Mouse (Mus musculus) Patski (cell line): ENCODE data around the gene Prickle3. TPM values are rescaled to one million over a fixed set of nuclear protein-coding genes. Genes with fewer than 3 reads are reported as not detected.
A peak's percentile ranks its signal among the peaks of the same experiment; 100 is the strongest.

ENCODE experiments used
- ATAC-seq: fragments of 100-300 bp; one replicate; pipeline ENCODE4 v1.8.0; 2021
- CTCF ChIA-PET: fragments of 350-600 bp; sonication (Branson Sonifier 250); formaldehyde crosslinking; loops from one replicate; lab custom pipeline; 2022; ENCODE audit warnings: inconsistent platforms; lab: Charles Lee
- POLR2A ChIA-PET: fragments of 350-600 bp; sonication (Branson Sonifier 250); formaldehyde crosslinking; loops from one replicate; lab custom pipeline; 2022; ENCODE audit warnings: antibody characterized with exemption, inconsistent platforms; lab: Charles Lee
- DNase-seq: peaks from one replicate; pipeline ENCODE4 v3.0.0-alpha.2; 2011; ENCODE audit warnings: low read depth, low spot score
- H3K27me3 ChIP-seq: fragments of 371-371 bp; one replicate; pipeline ENCODE4 v1.5.1; 2021
- CTCF ChIP-seq: fragments of 100-300 bp; IDR thresholded peaks from one replicate; pipeline ENCODE4 v1.5.1; 2021
- in situ Hi-C: fragments of 300-500 bp; cut with MboI; formaldehyde crosslinking; loops from 3 replicates; pipeline ENCODE4 v1.11.1; 2018; ENCODE audit warnings: low pct_unique_long_range_greater_than_20kb, mixed read lengths
- polyA plus RNA-seq: library from polyadenylated mRNA; unstranded; gene quantifications from one replicate; pipeline ENCODE4 v1.2.3, GENCODE M21; 2021

The Prickle3 gene
- 0.05 TPM for polyA plus RNA-seq

DNA sequence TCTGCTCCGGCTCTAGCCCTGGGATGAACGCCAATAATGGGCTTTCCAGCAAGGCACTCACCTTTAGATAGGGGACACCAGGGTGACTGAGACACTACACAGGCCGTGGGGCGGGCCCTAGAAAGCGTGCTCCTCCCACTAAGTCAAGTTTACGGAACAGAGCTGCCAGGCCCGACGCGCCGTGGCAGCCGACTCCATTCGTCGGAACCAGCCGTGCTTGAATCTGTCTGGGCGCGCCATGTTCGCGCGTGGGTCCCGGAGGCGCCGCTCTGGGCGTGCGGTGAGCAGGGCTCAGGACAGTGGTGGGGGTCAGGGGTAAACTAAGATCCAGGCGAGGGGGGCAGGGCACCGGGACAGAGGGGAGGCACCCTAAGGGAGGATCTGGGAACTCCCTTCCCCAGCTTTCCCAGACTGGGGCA is at the start of gene Prickle3:
Gene Prickle3 (plus strand): TSS at position 40 of the 419 bp plus-strand sequence.
- peaks cover 13% of the 10 kb centered on the region for H3K27me3 ChIP-seq
- POLR2A ChIA-PET = interaction anchor here (0.5 kb wide), 1 partner anchor 54 kb away, joined by 3 read pairs; no protein-coding TSS in a partner anchor
- CTCF ChIA-PET = no interaction called here
- in situ Hi-C loops = no loop called here
- ATAC-seq (no peak), DNase-seq (no peak)
- no peak for TF ChIP-seq CTCF

GRCm38 (mm10) chrX:7610035-7610434 is 47.0 kb upstream of the Prickle3 start:
- peaks cover 41% of the 10 kb centered on the region for H3K27me3 ChIP-seq
- in situ Hi-C loops = no loop called here
- POLR2A ChIA-PET = no interaction called here

DNA sequence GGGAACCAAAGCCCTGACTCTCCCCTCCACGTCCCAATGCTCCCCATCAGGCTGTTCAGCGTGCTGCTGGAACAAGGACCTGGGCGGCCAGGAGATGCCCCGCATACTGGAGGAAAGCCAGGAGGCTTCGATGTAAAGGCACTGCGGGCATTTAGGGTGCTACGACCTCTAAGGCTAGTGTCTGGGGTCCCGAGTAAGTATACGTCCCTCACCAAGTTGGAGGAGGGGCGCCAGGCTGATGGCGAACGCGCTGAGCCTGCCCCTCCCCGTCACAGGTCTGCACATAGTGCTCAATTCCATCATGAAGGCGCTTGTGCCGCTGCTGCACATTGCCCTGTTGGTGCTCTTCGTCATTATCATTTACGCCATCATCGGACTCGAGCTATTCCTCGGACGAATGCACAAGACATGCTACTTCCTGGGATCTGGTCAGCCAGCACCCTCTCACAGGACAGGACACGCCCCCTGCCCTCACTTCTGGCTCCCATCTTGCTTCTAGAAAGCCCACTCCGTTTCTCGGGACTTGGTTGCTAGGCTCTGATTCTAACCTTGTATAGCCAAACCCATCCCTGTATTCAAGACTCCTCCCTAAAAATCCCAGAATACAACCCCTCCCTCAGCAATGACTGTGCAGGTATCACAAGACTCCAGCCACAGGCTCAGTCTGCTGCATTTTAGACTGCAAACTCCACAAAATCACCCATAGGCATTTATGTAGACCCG is 46.4 kb upstream of the Prickle3 start:
- ATAC-seq = no peak
- POLR2A ChIA-PET = no interaction called here

More at GRCm38 (mm10) chrX:7610035-7610434, 47.0 kb upstream of the Prickle3 start:
- CTCF ChIA-PET = no interaction called here
- ATAC-seq = no peak
- no peak for DNase-seq
- no peak for TF ChIP-seq CTCF

GRCm38 (mm10) chrX:7617889-7618551 is 39.0 kb upstream of the Prickle3 start:
- TF ChIP-seq CTCF = no peak
- POLR2A ChIA-PET = no interaction called here
- ATAC-seq (no peak), DNase-seq (no peak)
- H3K27me3 ChIP-seq = peaks cover 23% of the 10 kb centered on the region
- in situ Hi-C loops = no loop called here
- CTCF ChIA-PET = no interaction called here

More for the DNA sequence above, 46.4 kb upstream of the Prickle3 start:
- CTCF ChIA-PET = no interaction called here
- in situ Hi-C loops = no loop called here
- no peak for TF ChIP-seq CTCF
- DNase-seq = no peak
- peaks cover 41% of the 10 kb centered on the region for H3K27me3 ChIP-seq

- DNase-seq = no peak
- ChIA-PET POLR2A (no interaction called here), CTCF (no interaction called here)
- no peak for ATAC-seq
- no peak for TF ChIP-seq CTCF
- H3K27me3 ChIP-seq = peaks cover 44% of the 10 kb centered on the region
- in situ Hi-C loops = loop anchor here (25.0 kb wide), 1 partner anchor 1370 kb away; no protein-coding TSS in a partner anchor
Observed at GRCm38 (mm10) chrX:7632560-7632959, 24.5 kb upstream of the Prickle3 start.

GRCm38 (mm10) chrX:7635101-7635500 is 22.0 kb upstream of the Prickle3 start:
- in situ Hi-C loops = loop anchor here (25.0 kb wide), 1 partner anchor 1373 kb away; no protein-coding TSS in a partner anchor
- TF ChIP-seq CTCF = no peak
- ChIA-PET CTCF (no interaction called here), POLR2A (no interaction called here)
- DNase-seq (no peak), ATAC-seq (no peak)
- H3K27me3 ChIP-seq = peaks cover 31% of the 10 kb centered on the region

GRCm38 (mm10) chrX:7638401-7639091 is 18.5 kb upstream of the Prickle3 start, which contains the start of gene Syp:
Gene Syp (plus strand): TSS chrX:7638471.
- H3K27me3 ChIP-seq = peaks cover 22% of the 10 kb centered on the region
- ChIA-PET POLR2A (interaction anchor here (0.5 kb wide), 1 partner anchor 296 kb away, joined by 3 read pairs; no protein-coding TSS in a partner anchor), CTCF (no interaction called here)
- DNase-seq = no peak
- no peak for TF ChIP-seq CTCF
- ATAC-seq = peak; percentile 33
- in situ Hi-C loops = loop anchor here (25.0 kb wide), 1 partner anchor 1376 kb away; no protein-coding TSS in a partner anchor

DNA sequence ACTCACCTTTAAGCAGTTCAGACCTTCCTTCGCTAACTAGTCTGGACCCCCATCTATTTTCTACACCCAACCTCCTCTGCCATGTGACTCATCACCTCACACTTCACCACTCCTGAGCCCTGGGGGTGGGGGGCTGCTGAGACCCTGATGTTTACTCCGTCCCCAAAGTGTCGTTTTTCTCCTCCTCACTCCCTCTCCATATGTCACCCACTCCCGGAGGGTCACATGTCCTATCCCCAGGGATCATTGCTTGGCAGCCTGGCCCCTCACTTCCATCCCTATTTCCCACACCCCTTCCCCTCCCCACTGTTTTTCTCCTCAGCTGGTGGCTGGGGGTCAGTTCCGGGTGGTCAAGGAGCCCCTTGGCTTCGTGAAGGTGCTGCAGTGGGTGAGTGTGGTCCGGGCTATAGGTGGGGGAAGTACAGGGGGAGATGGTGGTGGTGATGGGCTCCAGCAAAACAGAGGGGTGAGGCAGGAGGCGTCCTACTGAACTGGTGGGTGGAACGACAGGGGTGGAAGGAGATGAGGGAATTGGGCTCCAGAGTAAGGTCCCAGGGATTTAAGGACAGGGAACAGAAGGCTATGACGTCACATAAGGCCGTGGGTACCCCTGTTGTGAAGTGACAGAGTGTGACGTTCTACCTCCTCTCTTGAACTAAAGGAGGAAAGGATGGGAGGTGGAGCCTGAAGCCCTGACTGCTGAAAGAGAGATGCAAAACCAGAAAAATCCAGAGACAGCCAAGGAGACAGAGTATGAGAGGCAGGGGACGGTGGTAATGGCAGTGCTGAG is 17.3 kb upstream of the Prickle3 start:
- no peak for TF ChIP-seq CTCF

DNA sequence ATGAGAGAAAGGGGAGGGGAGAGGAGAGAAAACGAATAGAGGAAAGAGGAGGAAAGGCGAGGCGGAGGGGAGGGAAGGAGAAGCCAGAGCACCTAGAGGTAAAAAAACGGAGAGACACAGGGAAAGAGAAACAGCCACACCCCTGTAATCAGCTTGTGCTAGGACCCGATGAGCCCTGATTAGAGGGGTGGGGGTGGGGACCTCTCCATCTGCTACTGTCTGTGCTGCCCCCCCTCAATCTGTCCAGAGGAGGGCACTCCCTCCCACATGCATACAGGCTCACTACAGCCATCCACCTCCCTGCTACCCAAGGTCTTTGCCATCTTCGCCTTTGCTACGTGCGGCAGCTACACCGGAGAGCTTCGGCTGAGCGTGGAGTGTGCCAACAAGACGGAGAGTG is 16.3 kb upstream of the Prickle3 start:
- peaks cover 8% of the 10 kb centered on the region for H3K27me3 ChIP-seq
- ChIA-PET POLR2A (no interaction called here), CTCF (interaction anchor here (1.5 kb wide), 1 partner anchor 319 kb away, joined by 3 read pairs; no protein-coding TSS in a partner anchor)
- in situ Hi-C loops = loop anchor here (25.0 kb wide), 1 partner anchor 1378 kb away; no protein-coding TSS in a partner anchor
- no peak for TF ChIP-seq CTCF
- DNase-seq (no peak), ATAC-seq (no peak)

More for the DNA sequence above, 17.3 kb upstream of the Prickle3 start:
- H3K27me3 ChIP-seq = peaks cover 19% of the 10 kb centered on the region
- DNase-seq (no peak), ATAC-seq (no peak)
- ChIA-PET POLR2A (no interaction called here), CTCF (no interaction called here)
- in situ Hi-C loops = loop anchor here (25.0 kb wide), 1 partner anchor 1377 kb away; no protein-coding TSS in a partner anchor
